14 mouse cellular contexts compared by ENCODE assay signal in the genomic region with DNA sequence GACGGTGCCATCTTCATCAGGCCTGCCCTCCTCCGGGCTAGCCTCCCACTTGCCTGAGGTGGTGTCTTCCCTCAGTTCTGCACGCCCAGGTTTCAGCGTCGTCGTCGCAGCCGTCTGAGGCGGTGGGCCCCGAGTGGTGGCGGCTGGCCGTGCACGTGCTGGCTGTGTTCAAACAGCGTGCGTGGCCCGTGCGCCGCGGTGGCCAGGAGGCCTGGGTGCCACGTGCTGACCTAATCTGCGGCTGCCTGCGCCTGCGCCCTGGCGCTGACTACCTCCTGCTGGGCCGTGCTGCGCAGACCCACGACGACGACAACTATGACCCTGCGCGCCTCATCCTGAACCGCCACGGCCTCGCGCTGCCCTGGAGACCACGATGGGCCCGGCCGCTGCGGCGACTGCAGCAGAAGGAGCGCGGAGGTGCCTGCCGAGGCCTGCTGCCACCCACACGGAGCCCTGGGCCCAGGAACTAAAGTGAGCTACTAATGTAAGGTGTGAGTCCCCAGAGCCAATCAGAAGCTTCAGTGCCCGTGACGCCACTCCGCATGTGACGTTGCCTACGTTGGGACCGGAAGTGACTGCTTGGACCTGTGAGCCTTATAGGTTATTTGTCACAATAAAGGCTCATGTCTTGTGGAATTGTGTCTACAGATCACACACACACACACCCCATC. TPM values are rescaled to one million over a fixed set of nuclear protein-coding genes. Genes with fewer than 3 reads are reported as not detected.
DNase-seq lines count a peak whose midpoint lies in the region; ATAC-seq lines count a peak whose summit lies in the region.
"Had no signal": no experiment of that assay in that cellular context is flagged by ENCODE, and none has a peak within 500 bp of the region (broad histone marks: within the 10 kb centered on the region; RNA-seq: fewer than 3 reads in every experiment).

A gene (minus strand): TSS at position 482 of the 671 bp plus-strand sequence.

- H3K36me3 ChIP-seq in hindbrain, embryonic 11.5 days (ENCODE audit: control insufficient read depth, insufficient read depth, low read length) = no peaks in the 10 kb centered on the region
- no peaks in the 10 kb centered on the region for H3K36me3 ChIP-seq in hindbrain, embryonic 14.5 days (replicated peaks; ENCODE audit: control insufficient read depth, insufficient read depth)
- no peaks in the 10 kb centered on the region for H3K36me3 ChIP-seq in embryonic facial prominence, embryonic 13.5 days
- H3K36me3 ChIP-seq: kidney, embryonic 15.5 days had no signal

- no peak within 1 kb of the TSS for H3K4me3 ChIP-seq in hindbrain, embryonic 11.5 days (ENCODE audit: low read depth, low read length)
- no peak within 1 kb of the TSS for H3K4me3 ChIP-seq in hindbrain, embryonic 14.5 days (replicated peaks; ENCODE audit: low read length)
- no peak within 1 kb of the TSS for H3K4me3 ChIP-seq in embryonic facial prominence, embryonic 13.5 days
- H3K4me3 ChIP-seq: forebrain, embryonic 13.5 days; kidney, embryonic 15.5 days had no signal

- H3K4me1 ChIP-seq in hindbrain, embryonic 11.5 days (replicated peaks; ENCODE audit: control insufficient read depth, insufficient read depth, low read length) = no peaks in the 10 kb centered on the region
- H3K4me1 ChIP-seq in hindbrain, embryonic 14.5 days (replicated peaks; ENCODE audit: control insufficient read depth, insufficient read depth, low read length) = no peaks in the 10 kb centered on the region
- H3K4me1 ChIP-seq in embryonic facial prominence, embryonic 13.5 days = peaks cover 17% of the 10 kb centered on the region
- H3K4me1 ChIP-seq: forebrain, embryonic 13.5 days had no signal

- no peaks in the 10 kb centered on the region for H3K9me3 ChIP-seq in hindbrain, embryonic 11.5 days (ENCODE audit: control insufficient read depth, low read length)
- no peaks in the 10 kb centered on the region for H3K9me3 ChIP-seq in hindbrain, embryonic 14.5 days (ENCODE audit: control insufficient read depth, low read length)
- no peaks in the 10 kb centered on the region for H3K9me3 ChIP-seq in embryonic facial prominence, embryonic 13.5 days
- H3K9me3 ChIP-seq: forebrain, embryonic 13.5 days; kidney, embryonic 15.5 days had no signal

- no peak for ATAC-seq in hindbrain, embryonic 11.5 days (ENCODE audit: low FRiP score)
- no peak for ATAC-seq in hindbrain, embryonic 14.5 days (ENCODE audit: low FRiP score)
- ATAC-seq in embryonic facial prominence, embryonic 13.5 days (ENCODE audit: insufficient number of reproducible peaks, insufficient read depth, low FRiP score, low TSS enrichment, low read depth) = peak; percentile 12; the same call in 1 of the 2 replicates
- ATAC-seq in megakaryocyte progenitor cell, adult 5-6 weeks (replicated peaks; ENCODE audit: poor library complexity) = no peak
- ATAC-seq: forebrain, embryonic 13.5 days; liver, postnatal 0 days had no signal

- WGBS in hindbrain, embryonic 11.5 days = 85% methylated on average over 50 of the region's 50 CpGs
- WGBS in hindbrain, embryonic 14.5 days = 91% methylated on average over 50 of the region's 50 CpGs
- WGBS in embryonic facial prominence, embryonic 13.5 days = 88% methylated on average over 50 of the region's 50 CpGs

- 0 out of 2 replicates have a peak within 1 kb of the TSS, but pooled peaks have one; percentile 11 for H3K27ac ChIP-seq in hindbrain, embryonic 11.5 days (ENCODE audit: low read depth, low read length)
- H3K27ac ChIP-seq in hindbrain, embryonic 14.5 days = no peak within 1 kb of the TSS
- H3K27ac ChIP-seq in embryonic facial prominence, embryonic 13.5 days = peak within 1 kb of the TSS; percentile 75
- H3K27ac ChIP-seq: forebrain, embryonic 13.5 days; kidney, embryonic 15.5 days had no signal

- no peak within 1 kb of the TSS for H3K4me2 ChIP-seq in hindbrain, embryonic 11.5 days (replicated peaks; ENCODE audit: low read depth, low read length)
- no peak within 1 kb of the TSS for H3K4me2 ChIP-seq in hindbrain, embryonic 14.5 days (replicated peaks)
- no peak within 1 kb of the TSS for H3K4me2 ChIP-seq in embryonic facial prominence, embryonic 13.5 days
- H3K4me2 ChIP-seq: forebrain, embryonic 13.5 days; kidney, embryonic 15.5 days had no signal

- H3K27me3 ChIP-seq in hindbrain, embryonic 11.5 days (ENCODE audit: control insufficient read depth, insufficient read depth, low read length) = peaks cover 10% of the 10 kb centered on the region
- peaks cover 10% of the 10 kb centered on the region for H3K27me3 ChIP-seq in hindbrain, embryonic 14.5 days (ENCODE audit: control insufficient read depth, insufficient read depth, low read length)
- peaks cover 12% of the 10 kb centered on the region for H3K27me3 ChIP-seq in embryonic facial prominence, embryonic 13.5 days

- DNase-seq in hindbrain, embryonic 11.5 days (ENCODE audit: low spot score) = no peak
- DNase-seq in hindbrain, embryonic 14.5 days (ENCODE audit: low spot score) = no peak
- peak; percentile 24 for DNase-seq in thymus, postnatal 4 days
- DNase-seq in thymus, adult 18-20 months = no peak
- no peak for DNase-seq in kidney, postnatal 25 days
- DNase-seq: adrenal gland, postnatal 10 days; cerebellum, adult 9-10 months; embryo, embryonic 11 days; liver, postnatal 0 days had no signal

- H3K9ac ChIP-seq in hindbrain, embryonic 11.5 days (ENCODE audit: low read depth, low read length) = no peak within 1 kb of the TSS
- H3K9ac ChIP-seq in hindbrain, embryonic 14.5 days = no peak within 1 kb of the TSS
- H3K9ac ChIP-seq in embryonic facial prominence, embryonic 13.5 days = 0 out of 2 replicates have a peak within 1 kb of the TSS, but pooled peaks have one; percentile 36
- H3K9ac ChIP-seq: forebrain, embryonic 13.5 days; kidney, embryonic 15.5 days; liver, postnatal 0 days had no signal

RNA-seq across cellular contexts. Expression of the gene that starts here (rescaled TPM):
- polyA plus RNA-seq in hindbrain, embryonic 11.5 days (2014; fragmentation: Nextera tagmentation; extraction: Ambion mirVana) = 0.29 and 0.75 TPM in 2 replicates
- polyA plus RNA-seq in hindbrain, embryonic 14.5 days (2014; fragmentation: Nextera tagmentation; extraction: Ambion mirVana) = 0.22 and 0.40 TPM in 2 replicates
- 6.3 and 6.8 TPM in 2 replicates for polyA plus RNA-seq in embryonic facial prominence, embryonic 13.5 days (2015; fragmentation: Nextera tagmentation; extraction: Ambion mirVana)
- not detected in 2 replicates for total RNA-seq in megakaryocyte progenitor cell, adult 5-6 weeks (2015)
- total RNA-seq in megakaryocyte progenitor cell, adult 5-6 weeks (2017) = not detected in 2 replicates
- total RNA-seq: megakaryocyte, adult 5-6 weeks had no signal
